Mouse (Mus musculus) megakaryocyte progenitor cell, adult 5-6 weeks (primary cell): ENCODE measurements around the gene Arsj. TPM values are rescaled to one million over a fixed set of nuclear protein-coding genes. Genes with fewer than 3 reads are reported as not detected.

Source experiments
- ATAC-seq: replicated peaks from 2 replicates; pipeline ENCODE4 v1.8.0; 2016; ENCODE audit warnings: mild to moderate bottlenecking, moderate TSS enrichment, inconsistent platforms; ENCODE audit not compliant: poor library complexity
- total RNA-seq, 2 experiments: library from RNA; stranded (forward) in 1 of 2; stranded (reverse) in 1 of 2; fragments of 157-497, 149-512 nt in 1 of 2; fragments of 200-1000 nt in 1 of 2; gene quantifications; 2 replicates each; pipeline versions ENCODE4 v1.2.3 to v1.2.4; 2015 to 2017

The Arsj gene
- not detected in 2 replicates for total RNA-seq (2015)
- total RNA-seq (2017), result not detected in 2 replicates

- peak; percentile 44 for ATAC-seq
These were observed at the start of gene Arsj for GRCm38 (mm10) chr3:126363568-126364505. Gene Arsj (plus strand): TSS chr3:126363684.

GRCm38 (mm10) chr3:126324872-126325498 lies 38.5 kb upstream of the Arsj start:
- no peak for ATAC-seq

- ATAC-seq, result no peak
These were observed 37.4 kb upstream of the Arsj start for GRCm38 (mm10) chr3:126325891-126326627.

- no peak for ATAC-seq
These were observed 36.7 kb upstream of the Arsj start for GRCm38 (mm10) chr3:126326628-126327325.

- ATAC-seq, result no peak
These were observed 28.2 kb upstream of the Arsj start for GRCm38 (mm10) chr3:126335329-126335728.

GRCm38 (mm10) chr3:126344745-126345144 lies 18.7 kb upstream of the Arsj start:
- no peak for ATAC-seq

GRCm38 (mm10) chr3:126359760-126360159 lies 3.7 kb upstream of the Arsj start:
- no peak for ATAC-seq

- no peak for ATAC-seq
These were observed 1.1 kb upstream of the Arsj start for GRCm38 (mm10) chr3:126362392-126362791.

GRCm38 (mm10) chr3:126362931-126363525 lies 456 bp upstream of the Arsj start:
- no peak for ATAC-seq

- no peak for ATAC-seq
These were observed 1.1 kb downstream of the Arsj start for GRCm38 (mm10) chr3:126364555-126364954.

GRCm38 (mm10) chr3:126370571-126370970 lies 7.1 kb downstream of the Arsj start:
- ATAC-seq, result no peak

- no peak for ATAC-seq
These were observed 9.5 kb downstream of the Arsj start for GRCm38 (mm10) chr3:126372815-126373545.

- no peak for ATAC-seq
These were observed 10.2 kb downstream of the Arsj start for GRCm38 (mm10) chr3:126373721-126374120.

- no peak for ATAC-seq
These were observed 15.8 kb downstream of the Arsj start for GRCm38 (mm10) chr3:126379252-126379651.

- no peak for ATAC-seq
These were observed 16.2 kb downstream of the Arsj start for GRCm38 (mm10) chr3:126379702-126380101.

GRCm38 (mm10) chr3:126383276-126383675 lies 19.8 kb downstream of the Arsj start:
- no peak for ATAC-seq

GRCm38 (mm10) chr3:126384657-126385438 lies 21.4 kb downstream of the Arsj start:
- no peak for ATAC-seq

- no peak for ATAC-seq
These were observed 34.0 kb downstream of the Arsj start for GRCm38 (mm10) chr3:126397451-126397850.
